Mouse (Mus musculus) adrenal gland, adult 2 months (tissue): ENCODE data around the gene Nhlrc1. TPM values are rescaled to one million over a fixed set of nuclear protein-coding genes. Genes with fewer than 3 reads are reported as not detected.

Experiments
- DNase-seq: peaks from one replicate; pipeline ENCODE4 v3.0.0; 2021
- polyA plus RNA-seq: library from polyadenylated mRNA; depleted of rRNA; stranded (reverse); fragments of >200 nt; gene quantifications from 2 replicates; pipeline ENCODE4 v1.2.3, GENCODE M21; 2012; rRNA removed
- total RNA-seq, 2 experiments: library from RNA; stranded (reverse); gene quantifications; 2 replicates each; pipeline ENCODE4 v1.2.3; 2021

Gene Nhlrc1
- total and polyA plus RNA-seq, 3 experiments: 3.1 to 10.5 (median 7.5) TPM

GRCm38 (mm10) chr13:47013740-47014139 lies 910 bp downstream of the Nhlrc1 start:
- no peak for DNase-seq

- DNase-seq: no peak
Observed at GRCm38 (mm10) chr13:47001590-47001989, 13.1 kb downstream of the Nhlrc1 start.

GRCm38 (mm10) chr13:46999498-46999897 lies 15.2 kb downstream of the Nhlrc1 start:
- no peak for DNase-seq

GRCm38 (mm10) chr13:46997355-46997754 lies 17.3 kb downstream of the Nhlrc1 start:
- DNase-seq: no peak

- DNase-seq: no peak
Observed at GRCm38 (mm10) chr13:46993274-46993551, 21.4 kb downstream of the Nhlrc1 start.

- no peak for DNase-seq
Observed at GRCm38 (mm10) chr13:46992516-46993273, 22.0 kb downstream of the Nhlrc1 start.

GRCm38 (mm10) chr13:46990376-46991011 lies 24.2 kb downstream of the Nhlrc1 start:
- no peak for DNase-seq

- no peak for DNase-seq
Observed at GRCm38 (mm10) chr13:46987941-46988340, 26.7 kb downstream of the Nhlrc1 start.

- DNase-seq: no peak
Observed at GRCm38 (mm10) chr13:46986208-46986607, 28.4 kb downstream of the Nhlrc1 start.

GRCm38 (mm10) chr13:46983878-46984277 lies 30.8 kb downstream of the Nhlrc1 start:
- no peak for DNase-seq

- DNase-seq: no peak
Observed at GRCm38 (mm10) chr13:46979836-46980490, 34.7 kb downstream of the Nhlrc1 start.

GRCm38 (mm10) chr13:46976532-46976931 lies 38.1 kb downstream of the Nhlrc1 start:
- DNase-seq: no peak

- DNase-seq: no peak
Observed at GRCm38 (mm10) chr13:46975930-46976329, 38.7 kb downstream of the Nhlrc1 start.

GRCm38 (mm10) chr13:46975031-46975551 lies 39.6 kb downstream of the Nhlrc1 start:
- DNase-seq: no peak

GRCm38 (mm10) chr13:46970286-46970945 lies 44.2 kb downstream of the Nhlrc1 start:
- no peak for DNase-seq

GRCm38 (mm10) chr13:46968626-46969025 lies 46.0 kb downstream of the Nhlrc1 start:
- no peak for DNase-seq

GRCm38 (mm10) chr13:46967308-46967707 lies 47.3 kb downstream of the Nhlrc1 start:
- DNase-seq: no peak

Other genes starting within 250 kb of the Nhlrc1 start
- 10 to 100 TPM; 26.0 to 40.6 TPM for gene Kif13a, start 85.0 kb downstream of the Nhlrc1 start, total RNA-seq
- gene Kif13a, start 85.0 kb downstream of the Nhlrc1 start, polyA plus RNA-seq: 13.6 and 13.7 TPM in 2 replicates
- 10 to 100 TPM in 1 of 2 experiments, 1 to 10 TPM in 1; 9.0 to 12.0 TPM for gene Kdm1b, start 28.6 kb upstream of the Nhlrc1 start, total RNA-seq
- 4.8 and 5.0 TPM in 2 replicates for gene Kdm1b, start 28.6 kb upstream of the Nhlrc1 start, polyA plus RNA-seq
- gene Tpmt, start 29.9 kb upstream of the Nhlrc1 start, total RNA-seq: 1 to 10 TPM; 5.2 to 8.6 TPM
- 1.2 and 1.4 TPM in 2 replicates for gene Tpmt, start 29.9 kb upstream of the Nhlrc1 start, polyA plus RNA-seq
- gene Dek, start 91.4 kb upstream of the Nhlrc1 start, total RNA-seq: 10 to 100 TPM; 54.3 to 60.7 TPM
- 60.4 and 61.6 TPM in 2 replicates for gene Dek, start 91.4 kb upstream of the Nhlrc1 start, polyA plus RNA-seq
- gene Rnf144b, start 107.8 kb upstream of the Nhlrc1 start, total RNA-seq: 1 to 10 TPM; 2.8 to 5.3 TPM
- 2.2 and 3.1 TPM in 2 replicates for gene Rnf144b, start 107.8 kb upstream of the Nhlrc1 start, polyA plus RNA-seq